Mouse (Mus musculus) gastrocnemius, postnatal 25 days (tissue): ENCODE results near the gene Retreg1. TPM values are rescaled to one million over a fixed set of nuclear protein-coding genes. Genes with fewer than 3 reads are reported as not detected.

Experiments
- DNase-seq: peaks from one replicate; pipeline ENCODE4 v3.0.0; 2022
- total RNA-seq, 2 experiments: library from RNA; stranded (reverse); gene quantifications; 1 replicate in 1 of 2; 2 replicates in 1 of 2; pipeline ENCODE4 v1.2.3; 2021

Retreg1 gene
- total RNA-seq, 2 experiments from 2014 or later: 77.9 to 145 TPM

GRCm38 (mm10) chr15:25830426-25830825 lies 12.6 kb upstream of the Retreg1 start:
- DNase-seq: no peak

- no peak for DNase-seq
These were observed 8.7 kb upstream of the Retreg1 start for GRCm38 (mm10) chr15:25834282-25834681.

- DNase-seq: no peak
These were observed 7.9 kb upstream of the Retreg1 start for GRCm38 (mm10) chr15:25834920-25835674.

- DNase-seq: no peak
These were observed 406 bp upstream of the Retreg1 start for GRCm38 (mm10) chr15:25842462-25843085.

GRCm38 (mm10) chr15:25844013-25844570 lies 1.1 kb downstream of the Retreg1 start:
- no peak for DNase-seq

- no peak for DNase-seq
These were observed 1.8 kb downstream of the Retreg1 start for GRCm38 (mm10) chr15:25844771-25845170.

- no peak for DNase-seq
These were observed 4.7 kb downstream of the Retreg1 start for GRCm38 (mm10) chr15:25847576-25848168.

GRCm38 (mm10) chr15:25850552-25850951 lies 7.6 kb downstream of the Retreg1 start:
- no peak for DNase-seq

GRCm38 (mm10) chr15:25854270-25854904 lies 11.4 kb downstream of the Retreg1 start:
- DNase-seq: no peak

- no peak for DNase-seq
These were observed 15.7 kb downstream of the Retreg1 start for GRCm38 (mm10) chr15:25858611-25859058.

GRCm38 (mm10) chr15:25859469-25859868 lies 16.5 kb downstream of the Retreg1 start:
- no peak for DNase-seq

- no peak for DNase-seq
These were observed 18.9 kb downstream of the Retreg1 start for GRCm38 (mm10) chr15:25861900-25862299.

- DNase-seq: no peak
These were observed 22.6 kb downstream of the Retreg1 start for GRCm38 (mm10) chr15:25865605-25866004.

- DNase-seq: no peak
These were observed 23.1 kb downstream of the Retreg1 start for GRCm38 (mm10) chr15:25866106-25866505.

GRCm38 (mm10) chr15:25869129-25869528 lies 26.1 kb downstream of the Retreg1 start:
- DNase-seq: no peak

- DNase-seq: no peak
These were observed 28.5 kb downstream of the Retreg1 start for GRCm38 (mm10) chr15:25871470-25871869.

- DNase-seq: no peak
These were observed 29.1 kb downstream of the Retreg1 start for GRCm38 (mm10) chr15:25872118-25872517.

- DNase-seq: no peak
These were observed 29.7 kb downstream of the Retreg1 start for GRCm38 (mm10) chr15:25872657-25873056.

- DNase-seq: no peak
These were observed 30.6 kb downstream of the Retreg1 start for GRCm38 (mm10) chr15:25873536-25873935.

- DNase-seq: no peak
These were observed 33.7 kb downstream of the Retreg1 start for GRCm38 (mm10) chr15:25876601-25877161.

GRCm38 (mm10) chr15:25877798-25878197 lies 34.8 kb downstream of the Retreg1 start:
- DNase-seq: no peak

- no peak for DNase-seq
These were observed 36.2 kb downstream of the Retreg1 start for GRCm38 (mm10) chr15:25879229-25879628.
